Mouse (Mus musculus) spleen, embryonic (tissue): ENCODE measurements around the gene Stat2.

ENCODE experiments used
- CTCF ChIA-PET: fragments of 350-600 bp; sonication (Branson Sonifier 250); formaldehyde crosslinking; loops from one replicate; lab custom pipeline; 2022; lab: Charles Lee

Gene Stat2

GRCm38 (mm10) chr10:128297221-128297620 lies 26.9 kb downstream of the Stat2 start:
- CTCF ChIA-PET: no interaction called here

DNA sequence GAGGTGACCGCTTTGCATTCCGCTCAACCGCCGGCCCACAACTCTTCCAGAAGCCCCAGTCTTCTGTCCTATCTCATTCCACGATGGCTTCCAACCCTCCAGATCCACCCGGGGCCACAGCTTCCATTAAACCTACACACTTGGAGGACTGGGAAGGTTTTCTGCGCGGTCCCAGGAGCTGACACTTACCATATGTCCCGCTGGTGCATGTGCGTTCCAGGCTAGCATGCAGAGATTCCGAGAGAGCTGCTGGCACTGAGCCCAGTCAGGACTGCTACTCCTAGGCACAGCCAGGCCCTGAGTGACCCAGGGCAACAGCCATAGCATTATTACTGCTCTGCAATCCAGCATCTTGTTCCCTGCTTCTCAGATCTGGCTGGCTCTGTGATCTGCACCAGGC lies 27.3 kb downstream of the Stat2 start:
- CTCF ChIA-PET: no interaction called here

DNA sequence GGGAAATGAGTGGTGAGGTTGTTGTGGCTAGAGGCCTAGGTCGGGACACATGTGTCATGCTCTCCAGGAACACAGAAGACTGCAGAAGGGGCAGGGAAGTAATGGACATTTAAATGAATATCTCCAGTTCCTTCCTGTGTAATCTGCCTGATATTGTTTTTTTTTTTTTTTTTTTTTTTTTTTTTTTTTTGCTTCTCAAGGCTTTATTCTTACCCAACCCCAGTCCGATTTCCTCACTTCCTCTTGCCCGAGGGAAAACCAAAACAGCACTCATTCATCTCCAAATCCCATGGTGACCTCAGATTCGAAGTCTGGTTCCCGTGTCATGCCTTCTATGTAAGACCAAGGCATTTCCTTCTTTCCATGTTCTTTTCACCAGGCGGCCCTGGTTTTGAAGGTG lies 27.9 kb downstream of the Stat2 start:
- CTCF ChIA-PET: interaction anchor here (0.6 kb wide), 1 partner anchor 157 kb away, joined by 3 read pairs; no protein-coding TSS in a partner anchor

GRCm38 (mm10) chr10:128298702-128299171 lies 28.4 kb downstream of the Stat2 start, which contains the start of gene Il23a:
Gene Il23a, minus strand, starts transcription at chr10:128298752.
- CTCF ChIA-PET: interaction anchor here (0.6 kb wide), 2 partner anchors 72 to 157 kb away, joined by 3 read pairs; no protein-coding TSS in a partner anchor

DNA sequence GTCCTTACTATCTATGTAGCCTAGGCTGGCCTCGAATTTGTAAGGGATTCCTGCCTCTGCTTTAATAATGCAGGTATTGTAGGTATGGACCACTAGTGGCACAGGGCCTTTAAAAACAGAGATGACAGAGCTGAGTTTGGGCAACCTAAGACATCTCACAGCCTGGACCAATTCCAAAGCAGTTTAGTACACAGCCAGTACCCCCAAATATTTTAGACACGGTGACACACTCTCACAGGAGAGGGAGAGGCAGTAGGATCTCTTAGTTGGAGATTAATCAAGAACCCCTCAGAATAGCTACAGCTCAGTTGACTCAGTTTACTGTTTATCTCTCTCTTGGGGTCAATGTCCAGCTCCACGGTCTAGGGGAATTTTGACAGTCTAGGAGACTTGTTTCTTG lies 32.0 kb downstream of the Stat2 start:
- CTCF ChIA-PET: interaction anchor here (0.6 kb wide), 1 partner anchor 329 kb away, joined by 3 read pairs; no protein-coding TSS in a partner anchor

DNA sequence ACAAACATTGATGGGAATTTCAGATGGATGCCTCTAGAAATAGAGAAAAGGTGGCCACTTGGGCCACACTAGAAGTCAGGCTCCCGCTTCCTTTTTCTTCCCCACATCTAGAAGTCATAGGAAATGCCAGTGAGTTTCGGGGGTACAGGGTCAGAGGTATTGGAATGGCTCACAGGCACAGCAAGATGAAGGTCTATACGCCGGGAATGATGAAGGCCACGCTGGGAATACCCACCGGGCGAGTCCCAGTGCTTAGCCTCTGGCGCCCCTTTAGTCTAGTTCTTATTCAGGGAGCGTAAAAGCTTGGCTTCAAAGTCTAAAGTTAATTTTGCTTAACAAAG lies 32.4 kb downstream of the Stat2 start:
- CTCF ChIA-PET: no interaction called here

DNA sequence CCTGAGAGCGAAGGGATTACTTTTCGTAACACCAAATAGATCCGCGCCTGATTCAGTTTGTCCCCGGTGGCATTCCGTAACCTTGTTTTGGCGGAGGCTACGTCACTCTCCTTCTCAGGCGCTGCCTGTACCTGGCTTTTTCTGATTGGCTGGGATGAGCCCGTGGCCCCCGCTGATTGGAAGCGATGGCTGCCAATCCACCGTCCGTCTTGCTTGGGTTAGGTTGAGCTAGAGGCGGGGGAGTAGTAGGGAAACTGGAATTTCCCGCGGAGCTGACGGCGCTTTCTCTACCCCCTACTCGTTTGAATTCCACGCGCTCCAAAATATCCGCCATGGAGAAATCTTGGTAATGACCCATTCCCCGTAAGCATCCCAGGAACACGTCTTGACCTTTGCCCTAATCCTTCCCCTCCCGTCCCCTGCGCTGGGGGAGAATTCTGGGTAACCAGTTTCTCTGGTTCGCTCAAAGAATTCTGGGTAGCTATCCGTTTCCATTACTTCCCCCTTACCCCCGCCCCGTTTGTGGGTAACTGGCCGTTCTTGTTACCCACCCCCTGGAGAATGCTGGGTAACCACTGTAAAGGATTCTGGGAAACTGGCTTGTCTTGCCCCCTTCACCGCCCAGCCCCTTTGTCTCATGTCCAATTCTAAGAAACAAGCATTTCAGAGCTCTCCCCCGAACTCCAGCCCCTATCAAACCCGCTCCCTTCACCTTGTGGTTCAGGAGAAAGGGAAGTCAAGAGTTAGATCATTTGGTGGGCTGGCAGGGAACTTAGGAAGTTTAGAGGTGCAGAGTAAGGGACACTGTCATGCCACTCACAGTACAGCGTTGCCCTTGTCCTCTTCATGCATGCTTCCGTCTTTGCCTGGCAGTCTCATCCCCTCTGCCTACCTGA lies 33.0 kb downstream of the Stat2 start, which contains the start of gene Pan2:
Gene Pan2 (plus strand): TSS at position 210 of the 896 bp plus-strand sequence.
- CTCF ChIA-PET: no interaction called here

DNA sequence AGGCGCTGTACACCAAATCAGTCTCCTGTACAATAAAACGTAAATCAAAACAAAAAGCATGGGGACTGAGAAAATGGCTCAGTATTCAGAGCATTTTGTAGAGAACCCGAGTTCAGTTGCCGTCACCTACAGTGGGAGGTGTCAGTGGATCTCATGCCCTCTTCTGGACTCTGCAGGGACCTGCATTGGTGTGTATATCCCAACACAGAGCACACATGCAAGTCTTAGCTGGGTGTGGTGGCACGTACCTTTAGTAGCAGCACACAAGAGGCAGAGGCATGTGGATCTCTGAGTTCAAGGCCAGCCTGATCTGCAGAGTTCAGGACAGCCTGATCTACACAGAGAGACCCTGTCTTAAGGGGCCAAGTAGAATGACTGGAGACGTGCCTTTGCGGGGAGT lies 39.3 kb downstream of the Stat2 start:
- CTCF ChIA-PET: no interaction called here

DNA sequence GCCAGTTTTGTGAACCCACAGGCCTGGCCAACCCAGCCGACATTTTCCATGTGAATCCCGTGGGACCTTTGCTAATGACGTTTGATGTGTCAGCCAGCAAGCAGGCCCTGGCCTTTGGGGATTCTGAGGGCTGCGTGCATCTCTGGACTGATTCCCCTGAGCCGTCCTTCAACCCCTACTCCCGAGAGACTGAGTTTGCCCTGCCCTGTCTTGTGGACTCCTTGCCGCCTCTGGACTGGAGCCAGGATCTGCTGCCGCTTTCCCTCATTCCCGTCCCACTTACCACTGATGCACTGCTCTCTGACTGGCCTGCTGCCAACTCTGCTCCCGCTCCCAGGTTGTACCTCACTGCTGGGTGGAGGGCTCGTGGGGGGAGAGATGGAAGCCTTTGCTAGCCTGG lies 39.8 kb downstream of the Stat2 start:
- CTCF ChIA-PET: no interaction called here

DNA sequence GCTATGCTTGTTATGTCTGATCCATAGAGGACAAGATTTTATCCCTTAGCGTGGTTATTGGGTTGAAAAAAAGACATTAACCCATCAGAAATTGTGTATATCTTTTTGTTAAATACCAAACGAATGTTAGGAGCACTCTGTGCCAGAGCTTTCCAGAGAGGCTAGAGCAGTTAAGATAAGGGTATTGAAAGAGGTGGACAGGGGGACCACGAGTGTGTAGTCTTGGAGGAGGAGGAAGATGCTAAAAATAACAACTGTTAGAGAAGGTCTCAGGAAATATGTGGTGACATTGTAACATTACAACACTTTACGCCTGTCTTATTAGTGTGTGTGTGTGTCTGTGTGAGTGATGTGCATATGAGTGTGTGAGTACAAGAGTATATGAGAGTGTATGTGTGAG lies 40.5 kb downstream of the Stat2 start:
- CTCF ChIA-PET: no interaction called here

- CTCF ChIA-PET: no interaction called here
Measured at GRCm38 (mm10) chr10:128315578-128315977, 45.2 kb downstream of the Stat2 start.

DNA sequence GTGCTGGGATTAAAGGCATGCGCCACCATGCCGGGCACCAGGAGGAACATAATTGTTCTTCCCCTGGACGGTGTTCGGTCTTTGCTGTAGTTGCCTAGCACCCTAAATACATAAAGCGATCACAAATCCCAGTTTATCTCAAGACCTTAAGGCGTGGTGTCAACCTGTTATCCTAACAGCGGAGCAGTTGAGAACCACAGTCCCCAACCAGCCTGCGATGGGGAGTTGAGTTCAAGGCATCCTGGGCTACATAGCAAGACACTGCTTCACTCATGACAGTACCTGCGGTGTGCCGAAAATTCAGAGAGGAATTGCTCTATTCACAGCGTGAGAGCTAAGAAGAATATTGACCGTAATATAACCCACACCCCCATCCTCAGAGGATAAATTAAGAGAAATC lies 51.3 kb downstream of the Stat2 start:
- CTCF ChIA-PET: no interaction called here

GRCm38 (mm10) chr10:128322141-128323108 lies 52.1 kb downstream of the Stat2 start, which contains the start of gene Cnpy2:
Gene Cnpy2, plus strand, starts transcription at chr10:128322459.
- CTCF ChIA-PET: interaction anchor here (0.6 kb wide), 1 partner anchor 1188 kb away, joined by 3 read pairs; no protein-coding TSS in a partner anchor

DNA sequence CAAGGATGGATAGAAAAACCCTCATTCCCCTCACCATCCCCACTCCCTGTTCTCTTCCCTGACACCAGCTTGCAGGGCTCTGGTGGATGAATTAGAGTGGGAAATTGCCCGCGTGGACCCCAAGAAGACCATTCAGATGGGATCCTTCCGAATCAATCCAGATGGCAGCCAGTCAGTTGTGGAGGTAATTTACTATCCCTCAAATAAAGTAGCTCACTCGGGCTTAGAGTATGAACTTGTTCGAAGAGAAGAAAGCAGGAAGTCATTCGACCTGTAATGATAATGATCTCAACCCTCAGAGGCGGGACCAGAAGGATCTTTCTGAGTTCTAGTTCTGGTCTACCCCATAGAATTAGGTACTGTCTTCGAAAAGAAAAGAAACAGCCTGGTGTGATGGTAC lies 53.2 kb downstream of the Stat2 start:
- CTCF ChIA-PET: no interaction called here

GRCm38 (mm10) chr10:128326825-128327224 lies 56.5 kb downstream of the Stat2 start:
- CTCF ChIA-PET: interaction anchor here (0.5 to 1.0 kb wide), 4 partner anchors 9 to 391 kb away, joined by 3 read pairs; no protein-coding TSS in a partner anchor

DNA sequence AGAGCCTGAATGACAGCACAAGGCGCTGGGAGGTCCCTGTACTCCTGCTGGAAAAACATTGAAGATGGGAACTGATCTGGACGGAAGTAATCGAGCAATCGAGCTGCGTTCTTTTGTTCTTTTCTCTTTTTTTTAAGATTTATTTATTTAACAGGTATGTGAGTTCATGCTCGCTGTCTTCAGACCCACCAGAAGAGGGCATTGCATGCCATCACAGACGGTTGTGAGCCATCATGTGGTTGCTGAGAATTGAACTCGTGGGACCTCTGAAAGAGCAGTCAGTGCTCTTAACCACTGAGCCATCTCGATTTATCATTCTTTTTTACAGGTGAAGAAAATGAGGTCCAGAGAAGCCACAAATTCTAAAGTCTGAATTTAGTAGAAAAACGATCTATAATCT lies 57.3 kb downstream of the Stat2 start:
- CTCF ChIA-PET: interaction anchor here (0.7 kb wide), 1 partner anchor 127 kb away, joined by 3 read pairs; no protein-coding TSS in a partner anchor

- CTCF ChIA-PET: interaction anchor here (0.6 kb wide), 1 partner anchor 901 kb away, joined by 3 read pairs; no protein-coding TSS in a partner anchor
Measured at GRCm38 (mm10) chr10:128332358-128333249, 62.2 kb downstream of the Stat2 start.

GRCm38 (mm10) chr10:128335582-128335981 lies 65.2 kb downstream of the Stat2 start:
- CTCF ChIA-PET: interaction anchor here (0.7 to 1.4 kb wide), 5 partner anchors 9 to 119 kb away, joined by 3 to 6 read pairs (median 3); no protein-coding TSS in a partner anchor

GRCm38 (mm10) chr10:128336195-128336594 lies 65.8 kb downstream of the Stat2 start:
- CTCF ChIA-PET: interaction anchor here (0.6 to 1.4 kb wide), 5 partner anchors 9 to 257 kb away, joined by 3 to 6 read pairs (median 3); no protein-coding TSS in a partner anchor

DNA sequence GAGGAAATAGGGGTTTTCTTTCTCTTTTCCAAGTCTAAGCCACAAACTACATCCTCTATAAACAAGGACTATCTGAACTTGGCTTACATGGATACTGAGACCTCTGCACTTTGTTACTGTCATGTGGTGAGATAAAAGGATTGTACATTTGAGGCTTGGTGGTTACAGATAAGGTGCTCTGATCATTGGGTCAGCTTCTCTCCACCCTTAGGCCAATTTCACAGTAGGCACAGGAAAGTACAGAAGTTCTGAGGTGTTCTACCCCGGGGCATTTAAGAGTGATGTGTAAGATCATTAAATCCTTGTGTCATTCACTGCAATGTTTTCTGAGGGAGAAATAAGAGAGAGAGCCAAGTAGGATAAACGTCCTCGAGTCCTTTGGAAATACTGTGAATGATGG lies 66.2 kb downstream of the Stat2 start:
- CTCF ChIA-PET: interaction anchor here (0.6 to 1.5 kb wide), 5 partner anchors 8 to 256 kb away, joined by 3 to 7 read pairs (median 3); no protein-coding TSS in a partner anchor
